Mouse (Mus musculus): ENCODE measurements around the gene Diexf.

DNA sequence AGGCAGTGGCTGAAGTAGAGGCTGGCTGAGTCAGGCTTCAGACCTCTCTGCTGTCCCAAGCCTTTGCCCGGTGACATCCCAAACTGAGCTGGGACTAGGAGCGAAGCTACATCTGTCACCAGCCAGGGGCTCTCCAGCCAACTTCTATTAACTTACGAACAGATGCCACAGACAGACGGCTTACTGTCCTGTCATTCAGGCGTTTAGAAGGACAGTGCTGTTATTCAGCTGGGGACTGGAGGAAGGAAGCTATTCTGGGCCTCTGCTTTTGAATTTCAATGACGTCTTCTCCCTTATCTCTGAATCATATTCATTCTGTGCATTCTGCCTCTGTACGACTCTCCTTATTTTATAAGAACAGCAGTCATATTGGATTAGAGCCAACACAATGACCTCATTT lies 21.1 kb upstream of the Diexf start:
- TF ChIP-seq CTCF (IDR thresholded peaks at IDR 0.05; ENCODE audit: low read depth) = no peak
- no peak for TF ChIP-seq EP300 (IDR thresholded peaks at IDR 0.05; ENCODE audit: low read depth)

Measured in liver, embryonic 14.5 days (tissue).